Mouse (Mus musculus) 3134 (cell line): ENCODE measurements around the gene Capza2.
A peak's percentile ranks its signal among the peaks of the same experiment; 100 is the strongest.

ENCODE experiments used
- DNase-seq: peaks from one replicate; pipeline ENCODE4 v3.0.0-alpha.2; 2011; ENCODE audit warnings: low spot score; ENCODE audit not compliant: insufficient read length; ENCODE audit errors: extremely low read depth

Gene Capza2

DNA sequence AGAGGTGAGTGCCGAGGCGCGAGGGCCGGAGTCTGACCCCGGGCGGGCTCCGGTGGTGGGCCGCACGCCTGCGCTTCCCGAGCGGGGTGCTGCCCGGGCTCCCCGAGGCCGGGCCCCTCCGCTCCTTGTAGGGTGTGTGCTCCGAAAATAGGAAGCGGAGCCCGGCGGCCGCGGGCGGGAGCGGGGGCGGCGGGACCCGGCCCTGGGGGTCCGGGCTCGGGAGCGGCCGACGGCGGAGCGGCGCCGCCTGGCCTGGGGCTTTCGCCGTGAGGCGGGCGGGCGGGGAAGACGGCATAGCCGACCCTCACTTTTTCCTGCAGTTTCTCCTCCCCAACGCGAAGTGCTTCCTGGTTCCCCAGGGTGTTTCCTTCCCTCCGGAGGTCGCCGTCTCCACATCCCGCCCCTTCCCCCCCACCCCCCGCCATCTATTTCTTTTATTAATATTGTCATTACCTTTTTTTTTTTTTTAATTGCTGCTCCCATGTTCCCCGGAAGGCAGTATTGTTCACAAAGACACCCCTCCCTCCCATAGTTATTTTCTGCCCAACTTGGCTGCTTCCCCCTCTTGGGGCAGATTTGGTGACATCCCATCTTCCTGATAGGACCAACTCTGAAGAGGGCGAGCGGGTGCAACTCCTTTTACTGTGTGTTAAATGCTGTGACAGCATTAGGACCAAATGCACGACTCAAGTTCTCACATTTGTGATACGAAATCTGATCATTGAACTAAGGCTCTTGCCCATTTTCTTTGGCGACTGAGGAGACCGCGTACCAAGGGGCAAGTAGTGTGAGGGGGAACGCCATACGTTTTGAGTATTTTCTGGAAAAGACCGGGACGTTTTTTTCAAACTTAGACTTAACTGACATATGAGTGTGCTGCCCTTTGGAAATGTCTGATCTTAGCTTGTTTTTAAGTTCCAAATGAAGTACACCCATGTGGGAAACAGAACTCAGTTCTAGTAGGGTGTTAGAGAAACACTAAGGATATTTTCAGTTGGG, 1.5 kb downstream of the Capza2 start:
- peak; percentile 48 for DNase-seq

GRCm38 (mm10) chr6:17640031-17640430, 4.0 kb downstream of the Capza2 start:
- no peak for DNase-seq

DNA sequence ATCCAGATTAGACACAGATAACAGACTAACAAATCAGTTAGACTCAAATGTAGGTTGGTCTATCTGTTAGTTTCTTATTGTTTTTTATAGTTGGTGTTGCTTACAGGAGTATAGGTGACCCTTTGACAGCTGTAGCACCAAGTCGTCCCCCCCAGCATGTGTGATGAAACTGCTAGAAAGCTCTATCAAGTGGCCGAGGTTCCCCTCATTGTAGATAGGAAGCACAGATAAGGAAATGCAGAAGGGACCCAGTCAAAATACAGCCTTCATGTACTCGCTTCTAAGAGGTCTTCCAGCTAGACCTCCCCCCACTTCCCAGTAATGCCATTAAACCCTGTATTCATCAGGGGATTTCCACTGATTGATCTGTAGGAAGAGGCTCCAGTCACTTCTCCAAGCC, 6.7 kb downstream of the Capza2 start:
- no peak for DNase-seq

DNA sequence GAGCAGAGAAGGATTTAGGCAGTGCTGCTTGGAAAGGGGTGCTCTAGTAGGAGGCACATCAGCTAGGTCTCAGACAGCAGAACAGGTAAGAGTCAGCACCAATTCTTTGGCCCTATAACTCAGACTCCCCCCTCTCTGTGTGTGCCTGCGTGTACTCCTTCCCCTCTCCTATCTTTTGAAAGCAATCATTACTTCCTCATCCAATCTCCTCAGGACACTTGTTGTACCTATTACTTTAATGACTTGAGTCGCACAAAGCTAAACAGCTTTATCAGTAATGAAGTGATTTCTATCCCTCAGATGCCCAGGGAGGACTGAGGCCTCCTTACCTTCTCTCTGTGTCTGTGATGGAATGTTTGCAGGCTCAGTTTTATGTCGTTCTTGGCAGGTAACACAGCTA, 10.1 kb downstream of the Capza2 start:
- DNase-seq = no peak

GRCm38 (mm10) chr6:17652132-17652531, 16.1 kb downstream of the Capza2 start:
- no peak for DNase-seq

DNA sequence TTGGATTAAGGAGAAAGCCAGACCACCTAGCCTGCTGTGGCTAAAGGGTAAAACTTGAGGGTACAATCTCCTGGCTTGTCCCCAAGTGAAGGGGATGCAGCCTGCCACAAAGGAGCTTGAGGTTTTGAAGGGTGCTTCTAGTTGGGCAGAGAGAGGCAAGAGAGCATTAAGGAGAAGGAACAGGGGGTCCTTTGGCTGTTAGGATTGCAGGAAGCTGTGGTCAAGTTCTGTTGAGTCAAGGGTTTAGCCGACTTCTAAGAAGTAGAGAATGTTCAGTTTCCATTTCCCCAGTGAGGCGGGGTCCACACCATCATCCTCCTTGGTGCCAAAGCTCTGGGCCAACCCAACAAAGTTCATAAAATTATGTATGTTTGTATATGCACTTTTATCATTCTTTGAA, 19.0 kb downstream of the Capza2 start:
- no peak for DNase-seq

DNA sequence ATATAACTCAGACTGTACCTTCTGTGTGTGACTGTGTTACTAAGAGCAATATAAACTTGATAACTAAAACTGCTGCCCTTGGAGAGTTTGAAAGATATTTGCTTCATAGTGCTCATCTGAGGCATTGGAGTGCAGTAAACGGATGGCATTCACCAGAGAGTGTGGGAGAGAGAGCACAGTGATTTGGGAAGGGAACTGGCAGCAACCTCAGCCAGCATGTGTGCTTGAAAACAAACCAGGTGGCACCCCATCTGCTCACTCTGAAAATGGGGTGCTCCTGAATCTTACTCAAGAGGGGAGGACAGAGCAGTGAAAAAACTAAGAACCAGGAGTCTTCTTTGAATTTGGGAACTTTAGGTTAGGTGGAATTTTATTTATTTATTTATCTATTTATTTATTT, 21.3 kb downstream of the Capza2 start:
- no peak for DNase-seq

- DNase-seq = no peak
These were observed 29.3 kb downstream of the Capza2 start for GRCm38 (mm10) chr6:17665348-17665747.

GRCm38 (mm10) chr6:17666024-17666423, 30.0 kb downstream of the Capza2 start:
- DNase-seq = no peak

DNA sequence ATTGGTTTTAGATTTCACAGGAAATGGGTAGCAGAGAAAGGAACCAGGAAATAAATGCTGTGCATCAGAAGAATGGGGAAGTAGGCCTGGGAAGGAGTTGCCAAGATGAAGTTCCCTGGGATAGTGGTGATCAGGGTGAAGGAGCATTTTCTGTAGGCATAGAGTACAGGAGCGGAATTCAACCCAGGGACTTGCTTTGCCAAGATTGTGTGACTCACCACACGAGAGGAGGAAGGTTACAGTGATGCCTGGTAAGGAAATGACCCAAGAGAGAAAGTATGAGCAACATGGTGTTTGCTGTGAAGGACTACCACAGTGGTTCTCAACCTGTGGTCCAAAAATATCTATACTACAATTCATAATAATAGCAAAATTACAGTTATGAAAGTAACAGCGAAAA, 31.8 kb downstream of the Capza2 start:
- peak; percentile 46 for DNase-seq

- DNase-seq = no peak
These were observed 32.3 kb downstream of the Capza2 start for GRCm38 (mm10) chr6:17668334-17668733.

DNA sequence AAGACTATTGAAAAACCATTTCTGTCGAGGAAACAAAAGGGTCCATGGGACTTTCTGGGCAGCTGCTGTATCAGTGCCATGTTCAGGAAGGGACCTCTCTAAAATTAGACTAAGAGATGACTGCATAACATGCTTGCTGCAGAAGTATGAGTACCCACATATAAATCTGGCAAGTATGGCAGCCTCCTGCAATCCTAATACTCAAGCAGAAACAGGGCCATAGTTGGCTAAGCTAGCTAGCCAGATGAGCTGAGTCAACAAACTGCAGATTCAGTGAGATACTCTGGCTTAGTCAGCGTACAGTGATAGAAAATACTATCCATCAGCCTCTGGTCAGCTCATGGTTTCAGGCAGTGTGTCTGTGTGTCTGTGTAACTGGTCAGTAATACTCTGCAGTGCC, 33.8 kb downstream of the Capza2 start:
- no peak for DNase-seq

- DNase-seq = peak; percentile 25
These were observed 39.2 kb downstream of the Capza2 start for GRCm38 (mm10) chr6:17675019-17675756.

DNA sequence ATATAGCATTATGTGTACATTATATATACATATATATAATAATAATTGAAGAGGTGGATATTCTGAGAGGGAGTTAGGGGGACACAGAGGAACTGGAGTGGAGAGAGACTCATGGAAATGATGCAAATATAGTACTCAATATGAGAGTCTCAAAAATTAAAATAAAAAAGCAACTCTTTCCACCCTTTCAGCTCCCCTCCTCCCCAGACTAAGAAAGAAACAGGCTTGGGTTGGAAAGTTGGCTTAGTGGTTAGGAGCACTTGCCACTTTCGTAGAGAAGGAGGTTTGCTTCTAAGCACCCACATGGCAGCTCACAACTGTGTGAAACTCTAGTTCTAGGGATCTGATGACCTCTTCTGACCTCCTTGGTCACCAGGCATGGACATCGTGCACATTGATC, 41.0 kb downstream of the Capza2 start:
- no peak for DNase-seq

DNA sequence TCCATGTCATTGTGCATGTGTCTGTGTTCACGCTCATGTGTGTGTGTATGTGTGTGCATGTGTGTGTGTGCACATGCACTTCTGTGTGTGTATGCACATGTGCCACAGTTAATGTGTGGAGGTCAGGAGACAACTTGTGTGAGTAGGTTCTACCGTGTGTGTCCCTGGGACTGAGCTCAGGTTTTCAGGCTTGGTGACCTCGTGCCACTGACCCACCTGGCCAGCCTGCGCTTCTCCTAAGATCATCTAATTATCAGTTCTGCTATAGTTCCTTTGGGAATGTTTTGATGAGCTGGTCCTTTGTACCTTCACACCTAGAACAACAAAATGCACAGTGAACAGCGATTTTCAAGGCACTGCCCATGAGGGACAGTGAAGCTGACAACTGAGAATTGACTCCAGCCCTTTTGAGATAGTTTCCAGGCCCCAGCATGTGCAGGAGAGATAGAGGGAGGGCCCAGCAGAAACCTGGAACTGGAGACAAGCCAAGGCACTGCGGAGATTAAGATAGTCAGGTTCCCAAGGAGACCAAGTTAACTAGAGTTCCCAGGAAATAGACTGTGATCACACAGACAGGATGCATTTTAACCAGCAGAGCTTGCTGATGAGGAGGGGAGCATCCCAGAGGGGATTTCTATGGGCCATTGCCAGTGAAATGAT, 44.4 kb downstream of the Capza2 start:
- DNase-seq = no peak

DNA sequence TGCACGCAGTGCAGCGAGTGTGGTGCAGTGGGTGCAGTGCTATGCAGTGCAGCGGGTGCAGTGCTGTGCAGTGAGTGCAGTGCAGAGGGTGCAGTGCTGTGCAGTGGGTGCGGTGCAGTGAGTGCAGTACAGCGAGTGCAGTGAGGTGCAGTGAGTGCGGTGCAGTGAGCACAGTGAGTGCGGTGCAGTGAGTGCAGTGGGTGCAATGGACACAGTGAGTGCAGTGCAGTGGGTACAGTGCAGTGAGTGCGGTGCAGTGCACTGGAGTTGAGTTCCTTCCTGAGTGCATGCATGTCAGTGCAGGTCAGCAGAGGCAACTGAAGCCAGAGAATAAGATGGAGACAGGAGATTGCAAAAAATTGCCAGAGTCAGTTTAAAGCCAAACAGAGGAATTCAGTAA, 45.8 kb downstream of the Capza2 start:
- no peak for DNase-seq

GRCm38 (mm10) chr6:17688676-17689075, 52.6 kb downstream of the Capza2 start:
- DNase-seq = no peak

GRCm38 (mm10) chr6:17692647-17693046, 56.6 kb downstream of the Capza2 start, which contains the start of gene St7:
Gene St7, plus strand, starts transcription at chr6:17692933.
- no peak for DNase-seq

DNA sequence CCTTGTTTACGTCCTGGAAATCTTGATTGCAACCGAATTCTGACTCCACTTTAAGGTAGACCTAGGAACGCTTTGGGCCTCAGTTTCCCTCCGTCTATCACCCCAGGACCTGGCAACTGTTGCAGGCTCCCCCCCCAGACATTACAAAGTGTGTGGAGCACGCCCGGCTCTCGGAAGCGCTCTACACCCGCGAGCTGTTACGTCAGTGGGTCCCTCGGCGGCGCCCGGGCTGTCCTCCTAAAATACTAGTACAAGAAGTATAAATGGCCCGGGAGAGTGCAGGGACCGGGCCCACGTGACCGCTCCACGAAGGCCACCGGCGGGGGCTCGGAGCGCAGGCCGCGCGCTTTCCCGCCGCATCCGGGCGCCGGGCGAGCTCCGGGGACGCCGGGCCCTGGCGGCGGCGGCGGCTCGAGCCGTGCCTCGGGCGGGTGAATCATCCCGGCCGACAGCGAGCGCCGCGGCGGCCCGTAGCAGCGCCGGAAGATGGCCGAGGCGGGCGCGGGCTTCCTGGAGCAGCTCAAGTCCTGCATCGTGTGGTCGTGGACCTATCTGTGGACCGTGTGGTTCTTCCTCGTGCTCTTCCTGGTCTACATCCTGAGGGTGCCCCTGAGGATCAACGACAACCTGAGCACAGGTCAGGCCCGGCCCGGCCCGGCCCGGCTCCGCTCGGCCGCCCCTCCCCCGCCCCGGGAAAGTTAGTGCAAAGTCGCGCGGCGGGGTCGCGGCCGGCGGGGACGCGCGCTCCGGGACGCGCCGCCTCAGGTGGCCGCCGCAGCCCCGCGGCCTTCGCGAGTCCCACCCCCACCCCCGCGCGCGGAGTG, 57.9 kb downstream of the Capza2 start:
- DNase-seq = peak; percentile 82

- DNase-seq = peak; percentile 90
These were observed 58.5 kb downstream of the Capza2 start for GRCm38 (mm10) chr6:17694550-17694951.
